Mouse (Mus musculus) stomach, embryonic 16.5 days (tissue): ENCODE measurements around the gene Olfr894. TPM values are rescaled to one million over a fixed set of nuclear protein-coding genes. Genes with fewer than 3 reads are reported as not detected.
"Not testable (repeated sequence)": the region's sequence is repeated elsewhere in the genome, so short reads cannot be mapped to it uniquely, and the experiment has no call there.

ENCODE experiments used
- ATAC-seq: fragments of 200-750 bp; cut with Nextera tagmentation; 2 replicates; pipeline ENCODE4 v1.8.0; 2017; ENCODE audit warnings: moderate number of reproducible peaks, moderate TSS enrichment; ENCODE audit not compliant: insufficient read depth, low FRiP score
- H3K27ac ChIP-seq: fragments of 300-500 bp; sonication (generic); 2 replicates; pipeline ENCODE4 v1.5.1; 2014; ENCODE audit warnings: low read length
- H3K27me3 ChIP-seq: fragments of 300-500 bp; sonication (generic); 2 replicates; pipeline ENCODE4 v1.6.1; 2014; ENCODE audit warnings: low read length, control low read depth, mixed read lengths; ENCODE audit not compliant: control insufficient read depth, insufficient read depth
- H3K36me3 ChIP-seq: fragments of 300-500 bp; sonication (generic); 2 replicates; pipeline ENCODE4 v1.6.1; 2014; ENCODE audit warnings: low read length; ENCODE audit not compliant: control insufficient read depth, insufficient read depth
- H3K4me1 ChIP-seq: fragments of 300-500 bp; sonication (generic); 2 replicates; pipeline ENCODE4 v1.6.1; 2014; ENCODE audit warnings: low read length, control low read depth, mixed read lengths; ENCODE audit not compliant: control insufficient read depth, insufficient read depth
- H3K4me2 ChIP-seq: fragments of 300-500 bp; sonication (generic); 2 replicates; pipeline ENCODE4 v1.6.1; 2014; ENCODE audit warnings: low read depth, low read length, mixed read lengths
- H3K4me3 ChIP-seq: fragments of 300-500 bp; sonication (generic); replicated peaks from 2 replicates; pipeline ENCODE4 v1.5.1; 2014; ENCODE audit warnings: mild to moderate bottlenecking, low read length
- H3K9ac ChIP-seq: fragments of 300-500 bp; sonication (generic); 2 replicates; pipeline ENCODE4 v1.6.1; 2014; ENCODE audit warnings: low read length
- H3K9me3 ChIP-seq: fragments of 300-500 bp; sonication (generic); replicated peaks from 2 replicates; pipeline ENCODE4 v1.6.1; 2016; ENCODE audit warnings: low read length, control low read depth; ENCODE audit not compliant: control insufficient read depth
- WGBS: fragments of 180-500 bp; shearing (Covaris S2); extraction: QIAGEN DNeasy Blood & Tissue Kit; methylation state at CpG from one replicate; pipeline ENCODE4 v1.1.7; 2014; 5-methylcytosine and 5-hydroxymethylcytosine counted together
- polyA plus RNA-seq: library from polyadenylated mRNA; unstranded; fragments of >200 nt; fragmentation: Nextera tagmentation; extraction: Ambion mirVana; gene quantifications from 2 replicates; pipeline ENCODE4 v1.2.1, GENCODE M21; 2015

Gene Olfr894
- polyA plus RNA-seq, result not detected in 2 replicates

DNA sequence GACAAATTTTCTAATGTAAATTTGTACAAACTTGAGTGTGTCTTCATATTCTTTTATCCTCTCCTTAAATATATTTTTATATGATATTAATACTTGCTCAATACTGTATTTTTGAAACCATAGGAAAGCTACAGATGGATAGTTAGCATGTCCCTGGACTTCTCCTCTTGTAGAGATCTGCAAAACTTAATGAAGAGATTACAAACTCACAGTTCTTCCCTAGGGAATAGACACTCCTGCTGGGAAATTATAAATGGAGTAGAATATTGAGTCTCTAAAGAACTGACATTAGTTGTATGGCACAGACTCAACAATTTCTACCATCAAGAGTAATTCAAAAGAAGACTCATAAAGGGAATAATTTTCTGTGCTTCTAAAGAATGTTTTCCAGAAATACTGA, at the start of gene Olfr894:
Gene Olfr894, plus strand, starts transcription at position 301 of the 400 bp plus-strand sequence.
- ATAC-seq, result no peak
- Histone ChIP-seq H3K4me1 (no peaks in the 10 kb centered on the region), H3K36me3 (no peaks in the 10 kb centered on the region), H3K9ac (no peak within 1 kb of the TSS), H3K4me3 (no peak within 1 kb of the TSS), H3K27ac (no peak within 1 kb of the TSS), H3K27me3 (no peaks in the 10 kb centered on the region), H3K4me2 (no peak within 1 kb of the TSS), H3K9me3 (no peaks in the 10 kb centered on the region)

DNA sequence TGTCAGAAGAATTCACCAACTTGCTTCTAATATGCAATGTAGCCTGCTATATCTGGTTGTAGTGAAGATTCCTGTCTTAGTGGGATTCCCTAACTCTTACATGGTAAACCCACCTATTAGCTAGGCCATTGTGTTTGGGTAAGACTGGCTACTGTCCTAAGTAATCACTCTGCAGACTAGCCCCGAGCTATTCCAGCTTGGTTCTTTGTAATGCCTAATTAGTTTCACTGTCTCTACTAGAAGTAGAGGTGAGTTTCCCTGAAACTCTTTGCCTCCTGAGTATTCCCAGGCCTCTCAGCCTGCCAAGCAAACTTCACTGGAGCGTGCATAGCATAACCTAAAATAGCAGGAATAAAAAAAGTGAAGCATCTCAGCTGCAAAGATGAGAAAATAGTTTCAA, 49.5 kb upstream of the Olfr894 start:
- not testable (repeated sequence) for H3K27ac ChIP-seq, H3K9ac ChIP-seq, H3K4me3 ChIP-seq, ATAC-seq, H3K36me3 ChIP-seq, H3K9me3 ChIP-seq, H3K27me3 ChIP-seq, H3K4me2 ChIP-seq, H3K4me1 ChIP-seq
- WGBS, result 44% methylated on average over 2 of the region's 2 CpGs

DNA sequence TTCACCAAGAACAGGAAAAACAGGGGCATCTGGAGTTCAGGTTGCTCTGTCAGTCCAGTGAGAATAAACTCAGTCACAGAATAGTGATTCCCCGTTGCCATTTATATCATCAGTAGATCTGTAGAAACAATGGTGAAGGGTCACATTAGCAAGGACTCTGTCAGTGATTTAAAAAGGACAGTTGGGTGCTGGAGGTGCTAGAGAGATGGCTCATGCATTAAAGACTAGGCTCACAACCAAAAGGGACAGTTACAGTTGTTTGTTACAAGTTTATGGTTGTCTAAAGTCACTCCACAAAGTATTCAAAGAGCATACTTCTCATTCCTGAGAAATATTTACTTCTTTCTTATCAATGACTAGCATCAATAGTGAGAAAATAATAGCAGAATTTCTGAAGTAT, 37.1 kb upstream of the Olfr894 start, which contains the start of gene Olfr891:
Gene Olfr891, minus strand, starts transcription at position 101 of the 400 bp plus-strand sequence.
- no peaks in the 10 kb centered on the region for H3K4me1 ChIP-seq
- H3K4me3 ChIP-seq, result no peak within 1 kb of the TSS
- H3K9me3 ChIP-seq, result no peaks in the 10 kb centered on the region
- no peak within 1 kb of the TSS for H3K27ac ChIP-seq
- H3K9ac ChIP-seq, result no peak within 1 kb of the TSS
- H3K27me3 ChIP-seq, result no peaks in the 10 kb centered on the region
- 87% methylated on average over 1 of the region's 1 CpGs for WGBS
- no peak within 1 kb of the TSS for H3K4me2 ChIP-seq
- ATAC-seq, result no peak
- H3K36me3 ChIP-seq, result no peaks in the 10 kb centered on the region

DNA sequence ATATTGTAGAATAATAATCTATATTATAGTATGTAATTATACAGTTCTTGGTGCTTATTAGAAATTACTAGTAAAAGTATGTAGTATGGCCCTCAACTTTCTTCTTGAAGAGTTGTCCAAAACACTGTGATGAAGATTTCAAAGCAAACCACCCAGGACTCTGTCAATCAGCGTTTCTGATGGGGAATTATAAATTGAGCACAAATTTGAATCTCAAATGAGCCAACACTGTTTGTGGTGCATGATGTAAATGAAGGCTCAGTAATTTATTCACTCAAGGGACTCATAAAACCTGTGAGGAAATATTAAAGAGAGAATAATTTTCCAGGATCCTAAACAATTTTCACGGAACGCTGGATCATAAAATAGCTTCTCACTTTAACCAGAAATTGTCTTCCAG, 9.8 kb upstream of the Olfr894 start, which contains the start of gene Olfr893:
Gene Olfr893, plus strand, starts transcription at position 301 of the 400 bp plus-strand sequence.
- 81% methylated on average over 3 of the region's 3 CpGs for WGBS
- H3K36me3 ChIP-seq, result no peaks in the 10 kb centered on the region
- no peak within 1 kb of the TSS for H3K4me2 ChIP-seq
- H3K9me3 ChIP-seq, result no peaks in the 10 kb centered on the region
- H3K4me1 ChIP-seq, result no peaks in the 10 kb centered on the region
- H3K27me3 ChIP-seq, result no peaks in the 10 kb centered on the region
- no peak within 1 kb of the TSS for H3K4me3 ChIP-seq
- H3K9ac ChIP-seq, result no peak within 1 kb of the TSS
- no peak within 1 kb of the TSS for H3K27ac ChIP-seq
- no peak for ATAC-seq

DNA sequence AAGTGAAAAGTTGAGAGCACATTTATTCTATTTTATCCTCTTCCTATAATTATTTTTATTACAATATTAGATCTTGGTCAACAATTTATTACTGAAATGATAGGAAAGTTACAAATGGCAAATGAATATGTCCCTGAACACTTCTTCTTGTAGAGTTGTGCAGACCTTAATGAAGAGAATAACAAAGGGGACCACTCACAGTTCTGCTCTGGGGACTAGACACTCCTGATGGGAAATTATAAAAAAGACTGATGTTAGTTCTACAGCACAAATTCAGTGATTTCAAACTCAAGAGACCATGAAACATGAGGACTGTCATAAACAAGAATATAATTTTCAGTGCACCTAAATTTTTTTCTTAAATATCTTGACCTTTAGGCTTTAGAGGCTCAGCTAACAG, 34.6 kb downstream of the Olfr894 start, which contains the start of gene Olfr143:
Gene Olfr143, plus strand, starts transcription at position 301 of the 400 bp plus-strand sequence.
- Histone ChIP-seq H3K27me3 (no peaks in the 10 kb centered on the region), H3K4me3 (no peak within 1 kb of the TSS), H3K9me3 (no peaks in the 10 kb centered on the region), H3K36me3 (no peaks in the 10 kb centered on the region), H3K4me1 (no peaks in the 10 kb centered on the region), H3K9ac (no peak within 1 kb of the TSS), H3K4me2 (no peak within 1 kb of the TSS), H3K27ac (no peak within 1 kb of the TSS)
- ATAC-seq, result no peak

DNA sequence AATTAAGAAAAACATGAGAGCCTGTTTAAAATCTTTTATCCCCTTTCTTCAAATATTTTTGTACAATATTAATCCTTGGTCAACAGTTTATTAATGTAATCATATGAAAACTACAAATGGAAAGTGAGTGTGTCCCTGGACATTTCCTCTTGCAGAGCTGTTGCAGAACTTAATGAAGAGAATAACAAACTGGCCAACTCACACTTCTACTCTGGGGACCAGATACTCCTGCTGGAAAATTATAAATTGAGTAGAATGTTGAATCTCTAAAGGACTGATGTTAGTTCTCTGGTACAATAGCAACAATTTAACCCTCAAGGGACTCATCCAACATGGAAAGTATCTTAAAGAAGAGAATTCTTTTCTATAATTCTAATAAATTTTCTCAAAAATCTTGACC, 49.7 kb downstream of the Olfr894 start, which contains the start of gene Olfr895:
Gene Olfr895, plus strand, starts transcription at position 301 of the 400 bp plus-strand sequence.
- no peak for ATAC-seq
- no peaks in the 10 kb centered on the region for H3K9me3 ChIP-seq

More for the DNA sequence above, 49.7 kb downstream of the Olfr894 start, which contains the start of gene Olfr895:
- Histone ChIP-seq H3K9ac (no peak within 1 kb of the TSS), H3K4me3 (no peak within 1 kb of the TSS), H3K36me3 (no peaks in the 10 kb centered on the region), H3K4me1 (no peaks in the 10 kb centered on the region), H3K4me2 (no peak within 1 kb of the TSS), H3K27ac (no peak within 1 kb of the TSS), H3K27me3 (no peaks in the 10 kb centered on the region)

Other genes starting within 250 kb of the Olfr894 start
- gene Olfr881, start 226.2 kb upstream of the Olfr894 start, polyA plus RNA-seq, result not detected in 2 replicates
- gene Olfr883, start 192.2 kb upstream of the Olfr894 start, polyA plus RNA-seq, result not detected in 2 replicates
- gene Olfr884, start 171.5 kb upstream of the Olfr894 start, polyA plus RNA-seq, result not detected in 2 replicates
- not detected in 2 replicates for gene Olfr885, start 156.7 kb upstream of the Olfr894 start, polyA plus RNA-seq
- not detected in 2 replicates for gene Olfr887, start 134.0 kb upstream of the Olfr894 start, polyA plus RNA-seq
- not detected in 2 replicates for gene Olfr888, start 109.9 kb upstream of the Olfr894 start, polyA plus RNA-seq
- 0.04 and 0.05 TPM in 2 replicates for gene Olfr889, start 102.9 kb upstream of the Olfr894 start, polyA plus RNA-seq
- 0.03 TPM in 1 of 2 replicates, not detected in the other for gene Olfr890, start 75.5 kb upstream of the Olfr894 start, polyA plus RNA-seq
- gene Olfr891, start 37.2 kb upstream of the Olfr894 start, polyA plus RNA-seq, result not detected in 2 replicates
- gene Olfr893, start 9.7 kb upstream of the Olfr894 start, polyA plus RNA-seq, result 0.06 TPM in 1 of 2 replicates, not detected in the other
- gene Olfr143, start 34.7 kb downstream of the Olfr894 start, polyA plus RNA-seq, result not detected in 2 replicates
- not detected in 2 replicates for gene Olfr895, start 49.8 kb downstream of the Olfr894 start, polyA plus RNA-seq
- not detected in 2 replicates for gene Olfr896-ps1, start 73.1 kb downstream of the Olfr894 start, polyA plus RNA-seq
- not detected in 2 replicates for gene Olfr25, start 111.0 kb downstream of the Olfr894 start, polyA plus RNA-seq
- not detected in 2 replicates for gene Olfr898, start 130.4 kb downstream of the Olfr894 start, polyA plus RNA-seq
- not detected in 2 replicates for gene Olfr250, start 148.8 kb downstream of the Olfr894 start, polyA plus RNA-seq
- gene Olfr251, start 159.0 kb downstream of the Olfr894 start, polyA plus RNA-seq, result not detected in 2 replicates
- not detected in 2 replicates for gene Olfr147, start 183.6 kb downstream of the Olfr894 start, polyA plus RNA-seq
- not detected in 2 replicates for gene Olfr901, start 211.4 kb downstream of the Olfr894 start, polyA plus RNA-seq
- not detected in 2 replicates for gene Olfr902, start 229.6 kb downstream of the Olfr894 start, polyA plus RNA-seq
- gene Olfr904, start 245.1 kb downstream of the Olfr894 start, polyA plus RNA-seq, result not detected in 2 replicates